Mouse (Mus musculus): ENCODE measurements at regions not wholly inside any gene's neighbourhood (a gene's known extent, or its start where the extent isn't known, plus 50 kb on each side); places are given as distances from the start of the nearest gene placed in this dataset.

GRCm38 (mm10) chr7:40362719-40363118 is 535.4 kb upstream of the Vstm2b start:
- no peak for TF ChIP-seq POLR2A (IDR thresholded peaks at IDR 0.05; ENCODE audit: borderline replicate concordance, insufficient read depth, low read length)
- TF ChIP-seq CTCF (IDR thresholded peaks at IDR 0.05; ENCODE audit: borderline replicate concordance, insufficient read depth, low read depth, low read length) = no peak

Data from cerebellum, adult 2 months (tissue).